Mouse (Mus musculus) 416B (cell line): ENCODE measurements around the gene Birc3.
"Not testable (repeated sequence)": the region's sequence is repeated elsewhere in the genome, so short reads cannot be mapped to it uniquely, and the experiment has no call there.

Experiments
- DNase-seq: peaks from one replicate; pipeline ENCODE4 v3.0.0; 2011; ENCODE audit warnings: low read depth

Birc3 gene

GRCm38 (mm10) chr9:7867981-7868380 is 5.0 kb downstream of the Birc3 start:
- DNase-seq: peak; percentile 66

GRCm38 (mm10) chr9:7866981-7867380 is 6.0 kb downstream of the Birc3 start:
- DNase-seq: peak; percentile 20

GRCm38 (mm10) chr9:7860976-7861375 is 12.0 kb downstream of the Birc3 start:
- no peak for DNase-seq

- no peak for DNase-seq
Measured at GRCm38 (mm10) chr9:7855912-7856311, 17.1 kb downstream of the Birc3 start.

- DNase-seq: peak; percentile 76
Measured at GRCm38 (mm10) chr9:7855374-7855773, 17.6 kb downstream of the Birc3 start.

DNA sequence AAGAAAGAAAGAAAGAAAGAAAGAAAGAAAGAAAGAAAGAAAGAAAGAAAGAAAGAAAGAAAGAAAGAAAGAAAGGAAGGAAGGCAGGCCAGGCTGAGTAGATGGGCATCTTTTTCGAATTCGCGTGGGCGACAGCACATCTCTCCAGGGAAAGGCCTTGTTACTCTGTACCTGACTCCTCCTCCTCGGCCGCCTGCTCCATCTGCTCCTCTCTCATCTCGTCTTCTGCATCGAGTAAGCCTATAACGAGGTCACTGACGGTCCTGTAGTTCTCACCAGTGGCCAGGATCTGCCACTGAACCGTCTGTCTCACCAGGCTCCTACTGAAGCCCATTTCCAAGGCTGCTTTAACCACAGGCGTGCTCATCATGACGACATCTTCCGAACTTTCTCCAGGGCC is 18.8 kb downstream of the Birc3 start:
- DNase-seq: not testable (repeated sequence)

DNA sequence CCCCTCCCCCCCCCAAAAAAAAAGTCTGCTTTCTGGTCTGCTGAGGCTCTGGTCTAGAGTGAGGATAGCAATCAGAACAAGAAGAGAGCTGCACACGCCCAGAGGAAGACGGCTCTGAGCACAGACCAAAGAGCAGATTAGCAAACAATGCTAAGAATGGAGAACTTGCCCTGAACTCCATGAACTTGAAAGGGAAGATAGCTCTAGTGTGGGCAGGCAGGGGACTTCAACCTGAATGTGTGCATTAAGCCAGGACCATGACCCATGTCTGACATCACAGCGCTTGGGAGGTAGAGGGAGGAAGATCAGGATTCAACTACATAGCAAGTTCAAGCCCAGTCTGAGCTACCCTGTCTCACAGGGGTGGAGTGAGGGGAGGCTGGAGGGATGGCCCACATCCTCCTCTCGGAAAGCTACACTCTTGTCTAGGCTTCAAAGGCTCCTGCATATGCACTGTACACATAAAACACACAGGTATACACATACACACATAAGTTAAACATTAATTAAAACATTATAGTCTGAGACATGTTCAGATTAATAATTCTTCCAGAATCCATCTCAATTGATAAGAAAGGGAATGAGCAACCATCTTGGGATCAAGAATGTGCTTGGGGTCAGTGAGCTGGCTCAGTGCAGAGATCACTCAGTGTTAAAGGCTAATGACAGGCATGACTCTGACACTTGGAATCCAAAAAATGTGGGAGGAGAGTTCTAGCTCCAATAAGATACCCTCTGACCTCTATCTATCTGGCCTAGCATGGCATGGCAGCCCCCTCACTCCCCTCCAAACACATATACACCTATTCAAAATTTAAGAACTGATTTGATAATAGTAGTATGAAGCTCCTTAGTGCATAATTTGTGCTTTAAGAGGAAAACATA is 20.4 kb downstream of the Birc3 start:
- no peak for DNase-seq

DNA sequence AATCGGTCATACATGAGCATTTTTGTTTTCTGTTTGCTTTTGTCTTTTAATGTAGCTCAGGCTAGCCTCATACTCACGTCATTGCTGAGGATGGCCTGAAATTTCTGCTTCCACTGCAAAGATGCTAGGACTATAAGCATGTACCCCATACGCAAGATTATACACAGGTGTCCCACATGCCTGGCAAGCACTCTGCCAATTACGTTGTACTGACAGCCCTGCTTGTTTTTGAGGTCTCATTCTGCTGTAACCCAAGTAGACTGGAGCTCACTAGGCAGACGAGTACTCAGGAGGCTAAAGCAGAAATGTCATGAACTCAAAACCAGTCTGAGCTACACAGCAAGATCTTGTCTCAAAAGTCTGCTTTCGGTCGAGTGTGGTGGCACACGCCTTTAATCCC is 21.1 kb downstream of the Birc3 start:
- no peak for DNase-seq

- DNase-seq: no peak
Measured at GRCm38 (mm10) chr9:7848191-7848590, 24.8 kb downstream of the Birc3 start.

GRCm38 (mm10) chr9:7846667-7847199 is 26.3 kb downstream of the Birc3 start:
- peak; percentile 32 for DNase-seq

- no peak for DNase-seq
Measured at GRCm38 (mm10) chr9:7845216-7845895, 27.6 kb downstream of the Birc3 start.

GRCm38 (mm10) chr9:7841221-7841620 is 31.8 kb downstream of the Birc3 start:
- no peak for DNase-seq

GRCm38 (mm10) chr9:7837806-7838440 is 35.1 kb downstream of the Birc3 start:
- peak; percentile 78 for DNase-seq

- peak; percentile 98 for DNase-seq
Measured at GRCm38 (mm10) chr9:7836905-7837805, 35.8 kb downstream of the Birc3 start, which contains the start of gene Birc2. Gene Birc2 (minus strand): TSS chr9:7837064.

DNA sequence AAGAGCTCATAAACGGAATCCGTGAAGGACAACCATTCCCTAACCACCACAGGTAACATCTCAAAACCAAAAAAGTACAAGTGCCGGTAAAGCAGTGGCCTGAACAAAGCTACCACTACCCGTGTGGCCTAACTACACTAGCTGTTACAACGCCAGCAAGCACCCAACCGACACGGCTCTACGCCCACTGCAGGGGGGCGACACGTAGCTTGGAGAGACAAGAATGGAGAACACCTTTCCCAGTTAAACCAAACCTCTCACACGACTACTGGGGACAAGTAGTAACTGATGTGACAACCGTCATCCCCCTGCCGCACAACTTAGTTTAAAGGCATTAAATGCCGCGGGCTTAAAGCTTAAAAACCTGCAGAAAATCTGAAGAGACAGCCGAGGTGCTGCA is 36.7 kb downstream of the Birc3 start:
- DNase-seq: peak; percentile 73

DNA sequence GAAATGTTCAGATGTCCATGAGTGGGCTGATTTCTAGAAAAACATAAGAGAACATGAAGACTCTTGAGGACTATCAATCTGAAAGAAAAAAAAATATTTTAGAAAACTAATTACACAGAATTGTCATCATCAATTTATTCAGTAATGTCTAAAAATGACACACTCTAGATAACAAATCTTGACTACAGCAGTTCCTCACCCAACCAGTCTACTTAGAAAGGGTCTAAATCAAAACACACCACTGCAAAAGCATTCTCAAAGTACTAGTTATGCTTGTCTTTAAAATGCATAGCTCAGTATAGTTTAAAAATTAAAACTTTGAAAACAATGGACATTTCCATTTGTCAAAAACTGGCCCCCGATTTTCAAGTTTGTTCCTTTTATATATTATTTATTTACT is 37.7 kb downstream of the Birc3 start:
- no peak for DNase-seq

DNA sequence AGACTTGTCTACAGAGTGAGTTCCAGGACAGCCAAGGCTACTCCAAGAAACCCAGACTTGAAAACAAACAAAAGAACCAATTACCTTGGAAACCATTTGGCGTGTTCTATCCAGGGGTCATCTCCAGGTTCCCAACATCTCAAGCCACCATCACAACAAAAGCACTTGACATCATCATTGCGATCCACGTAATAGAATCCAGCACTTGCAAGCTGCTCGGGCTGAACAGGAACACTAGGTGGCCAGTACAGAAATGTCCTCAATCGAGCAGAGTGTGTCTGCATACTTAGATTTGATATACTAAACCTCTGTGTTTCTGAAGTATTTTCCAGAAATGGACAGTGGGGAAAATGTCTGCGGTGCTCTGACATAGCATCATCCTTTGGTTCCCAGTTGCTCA is 39.6 kb downstream of the Birc3 start:
- peak; percentile 36 for DNase-seq

- peak; percentile 18 for DNase-seq
Measured at GRCm38 (mm10) chr9:7829531-7830528, 43.2 kb downstream of the Birc3 start.

- no peak for DNase-seq
Measured at GRCm38 (mm10) chr9:7828706-7829105, 44.3 kb downstream of the Birc3 start.

GRCm38 (mm10) chr9:7824916-7825315 is 48.1 kb downstream of the Birc3 start:
- DNase-seq: peak; percentile 59
